ENCODE assay signal across 9 mouse cellular contexts in genomic region chr17:35274770-35275169, GRCm38 (mm10). TPM values are rescaled to one million over a fixed set of nuclear protein-coding genes. Genes with fewer than 3 reads are reported as not detected.
DNase-seq lines count a peak whose midpoint lies in the region; ATAC-seq and TF ChIP-seq lines count a peak whose summit lies in the region.
"Had no signal": no experiment of that assay in that cellular context is flagged by ENCODE, and none has a peak within 500 bp of the region (broad histone marks: within the 10 kb centered on the region; RNA-seq: fewer than 3 reads in every experiment).

No protein-coding gene starts in this region.

- no peak overlapping the region for H3K4me2 ChIP-seq in embryonic facial prominence, embryonic 15.5 days (replicated peaks)
- no peak overlapping the region for H3K4me2 ChIP-seq in heart, embryonic 12.5 days
- H3K4me2 ChIP-seq in liver, embryonic 14.5 days (ENCODE audit: low read depth), result no peak overlapping the region
- H3K4me2 ChIP-seq: stomach, embryonic 15.5 days had no signal

- 2% methylated on average over 11 of the region's 11 CpGs for WGBS in bone marrow, adult 2 months
- WGBS in embryonic facial prominence, embryonic 15.5 days, result 5% methylated on average over 11 of the region's 11 CpGs
- WGBS in heart, embryonic 12.5 days, result 5% methylated on average over 11 of the region's 11 CpGs
- 3% methylated on average over 11 of the region's 11 CpGs for WGBS in liver, embryonic 14.5 days (ENCODE audit: insufficient replicate concordance)

- H3K27ac ChIP-seq in bone marrow, adult 2 months (ENCODE audit: control insufficient read depth, insufficient read depth, low read depth, low read length, poor library complexity), result no peak overlapping the region
- H3K27ac ChIP-seq in embryonic facial prominence, embryonic 15.5 days (replicated peaks), result no peak overlapping the region
- H3K27ac ChIP-seq in heart, embryonic 12.5 days (ENCODE audit: poor library complexity, severe bottlenecking), result no peak overlapping the region
- no peak overlapping the region for H3K27ac ChIP-seq in liver, embryonic 14.5 days
- H3K27ac ChIP-seq: stomach, embryonic 15.5 days had no signal

- no peaks in the 10 kb centered on the region for H3K9me3 ChIP-seq in embryonic facial prominence, embryonic 15.5 days (replicated peaks)
- H3K9me3 ChIP-seq in heart, embryonic 12.5 days (replicated peaks), result 0 out of 2 replicates have a peak, but pooled peaks cover 5% of the 10 kb centered on the region
- H3K9me3 ChIP-seq in liver, embryonic 14.5 days (ENCODE audit: control insufficient read depth, low read length), result no peaks in the 10 kb centered on the region
- H3K9me3 ChIP-seq: stomach, embryonic 15.5 days had no signal

- no peak overlapping the region; the same call in 1 of the 2 replicates for H3K9ac ChIP-seq in embryonic facial prominence, embryonic 15.5 days
- H3K9ac ChIP-seq in heart, embryonic 12.5 days, result no peak overlapping the region
- no peak overlapping the region; the same call in 1 of the 2 replicates for H3K9ac ChIP-seq in liver, embryonic 14.5 days (replicated peaks)
- H3K9ac ChIP-seq: stomach, embryonic 15.5 days had no signal

- peak; percentile 79 for DNase-seq in CD4-positive helper T cell, adult 2 months (ENCODE audit: low read depth, low spot score)
- peak; percentile 94 for DNase-seq in kidney, postnatal 10 days
- DNase-seq in liver, embryonic 14.5 days (ENCODE audit: low read depth in 3 of 3, low spot score in 3 of 3), result peak in 1 of 3 experiments; percentile 41
- DNase-seq in neural tube, embryonic 10.5 days (ENCODE audit: extremely low spot score, low spot score), result peak; percentile 86
- peak; percentile 83 for DNase-seq in splenic B cell, adult 2 months (ENCODE audit: low read depth, low spot score)

- peaks cover 1% of the 10 kb centered on the region; the same call in 1 of the 2 replicates for H3K4me1 ChIP-seq in bone marrow, adult 2 months (ENCODE audit: control insufficient read depth, insufficient read depth, low read length)
- no peaks in the 10 kb centered on the region for H3K4me1 ChIP-seq in embryonic facial prominence, embryonic 15.5 days
- no peaks in the 10 kb centered on the region for H3K4me1 ChIP-seq in heart, embryonic 12.5 days (replicated peaks)
- no peaks in the 10 kb centered on the region; a peak in 1 of 4 replicates for H3K4me1 ChIP-seq in liver, embryonic 14.5 days (replicated peaks; ENCODE audit: control insufficient read depth in 2 of 2, insufficient read depth in 2 of 2, low read length in 1 of 2)
- H3K4me1 ChIP-seq: stomach, embryonic 15.5 days had no signal

- no peak overlapping the region for H3K4me3 ChIP-seq in bone marrow, adult 2 months (replicated peaks; ENCODE audit: control insufficient read depth, low read depth, low read length)
- no peak overlapping the region for H3K4me3 ChIP-seq in embryonic facial prominence, embryonic 15.5 days (replicated peaks)
- H3K4me3 ChIP-seq in heart, embryonic 12.5 days, result no peak overlapping the region
- no peak overlapping the region for H3K4me3 ChIP-seq in liver, embryonic 14.5 days (ENCODE audit: insufficient read depth in 1 of 2, low read depth in 2 of 2, low read length in 2 of 2)
- H3K4me3 ChIP-seq: stomach, embryonic 15.5 days had no signal

- ATAC-seq in embryonic facial prominence, embryonic 15.5 days (ENCODE audit: insufficient number of reproducible peaks, low FRiP score, low TSS enrichment, low read depth), result peak; percentile 57; the same call in 1 of the 2 replicates
- peak; percentile 51; the same call in 1 of the 2 replicates for ATAC-seq in heart, embryonic 12.5 days (ENCODE audit: insufficient number of reproducible peaks, low FRiP score)
- peak; percentile 58; the same call in 1 of the 2 replicates for ATAC-seq in liver, embryonic 14.5 days (ENCODE audit: insufficient read depth)

- H3K36me3 ChIP-seq in embryonic facial prominence, embryonic 15.5 days, result no peaks in the 10 kb centered on the region
- H3K36me3 ChIP-seq in heart, embryonic 12.5 days, result no peaks in the 10 kb centered on the region
- H3K36me3 ChIP-seq in liver, embryonic 14.5 days (replicated peaks; ENCODE audit: control insufficient read depth, insufficient read depth, low read depth), result no peaks in the 10 kb centered on the region
- no peaks in the 10 kb centered on the region for H3K36me3 ChIP-seq in splenic B cell, adult 2 months (ENCODE audit: control insufficient read depth, insufficient read depth, low read length, poor library complexity, severe bottlenecking)
- H3K36me3 ChIP-seq: stomach, embryonic 15.5 days had no signal

- no peak for TF ChIP-seq EP300 in liver, embryonic 14.5 days (IDR thresholded peaks at IDR 0.05; ENCODE audit: low read depth)

- peak; percentile 89 for TF ChIP-seq CTCF in bone marrow, adult 2 months (IDR thresholded peaks at IDR 0.05; ENCODE audit: control insufficient read depth, insufficient read depth, low read length)
- peak; percentile 97 for TF ChIP-seq CTCF in liver, embryonic 14.5 days (IDR thresholded peaks at IDR 0.05; ENCODE audit: low read depth)

- TF ChIP-seq POLR2A in bone marrow, adult 2 months (IDR thresholded peaks at IDR 0.05; ENCODE audit: borderline replicate concordance, control insufficient read depth, low read depth, low read length), result no peak

- peaks cover 23% of the 10 kb centered on the region for H3K27me3 ChIP-seq in embryonic facial prominence, embryonic 15.5 days
- peaks cover 39% of the 10 kb centered on the region for H3K27me3 ChIP-seq in heart, embryonic 12.5 days (replicated peaks)
- peaks cover 8% of the 10 kb centered on the region for H3K27me3 ChIP-seq in liver, embryonic 14.5 days (ENCODE audit: control insufficient read depth, insufficient read depth, low read length)
- no peaks in the 10 kb centered on the region; the same call in 1 of the 2 replicates for H3K27me3 ChIP-seq in splenic B cell, adult 2 months (ENCODE audit: control insufficient read depth, insufficient read depth, low read length, poor library complexity, severe bottlenecking)

RNA-seq across cellular contexts. Expression of gene H2-D1, which starts 12.2 kb away (rescaled TPM):
- 399 and 727 TPM in 2 replicates for polyA plus RNA-seq in bone marrow, adult 2 months (2011; ENCODE audit: insufficient read depth, insufficient read length, low replicate concordance, missing spikeins)
- polyA plus RNA-seq in embryonic facial prominence, embryonic 15.5 days (2015; fragmentation: Nextera tagmentation; extraction: Ambion mirVana), result 81.6 and 82.0 TPM in 2 replicates
- polyA plus RNA-seq in heart, embryonic 12.5 days (2016; fragmentation: Nextera tagmentation; extraction: Ambion mirVana), result 30.2 and 32.8 TPM in 2 replicates
- 29.2 and 37.1 TPM in 2 replicates for polyA plus RNA-seq in liver, embryonic 14.5 days (2012; rRNA removed)
- polyA plus RNA-seq in liver, embryonic 14.5 days (2014; fragmentation: Nextera tagmentation; extraction: Ambion mirVana), result 55.6 and 57.2 TPM in 2 replicates

RNA-seq across cellular contexts. Expression of gene Ddx39b, which starts 33.2 kb away (rescaled TPM):
- 275 and 374 TPM in 2 replicates for polyA plus RNA-seq in bone marrow, adult 2 months (2011; ENCODE audit: insufficient read depth, insufficient read length, low replicate concordance, missing spikeins)
- polyA plus RNA-seq in embryonic facial prominence, embryonic 15.5 days (2015; fragmentation: Nextera tagmentation; extraction: Ambion mirVana), result 406 and 413 TPM in 2 replicates
- 282 and 285 TPM in 2 replicates for polyA plus RNA-seq in heart, embryonic 12.5 days (2016; fragmentation: Nextera tagmentation; extraction: Ambion mirVana)
- 161 and 199 TPM in 2 replicates for polyA plus RNA-seq in liver, embryonic 14.5 days (2012; rRNA removed)
- 127 and 143 TPM in 2 replicates for polyA plus RNA-seq in liver, embryonic 14.5 days (2014; fragmentation: Nextera tagmentation; extraction: Ambion mirVana)

RNA-seq across cellular contexts. Expression of gene Nfkbil1, which starts 39.2 kb away (rescaled TPM):
- 9.9 and 24.9 TPM in 2 replicates for polyA plus RNA-seq in bone marrow, adult 2 months (2011; ENCODE audit: insufficient read depth, insufficient read length, low replicate concordance, missing spikeins)
- 11.8 and 12.7 TPM in 2 replicates for polyA plus RNA-seq in embryonic facial prominence, embryonic 15.5 days (2015; fragmentation: Nextera tagmentation; extraction: Ambion mirVana)
- 9.0 and 9.8 TPM in 2 replicates for polyA plus RNA-seq in heart, embryonic 12.5 days (2016; fragmentation: Nextera tagmentation; extraction: Ambion mirVana)
- polyA plus RNA-seq in liver, embryonic 14.5 days (2012; rRNA removed), result 3.6 and 4.2 TPM in 2 replicates
- 1.1 and 1.3 TPM in 2 replicates for polyA plus RNA-seq in liver, embryonic 14.5 days (2014; fragmentation: Nextera tagmentation; extraction: Ambion mirVana)

RNA-seq across cellular contexts. Expression of gene Atp6v1g2, which starts 41.3 kb away (rescaled TPM):
- polyA plus RNA-seq in bone marrow, adult 2 months (2011; ENCODE audit: insufficient read depth, insufficient read length, low replicate concordance, missing spikeins), result 4.1 and 9.9 TPM in 2 replicates
- 4.1 and 4.4 TPM in 2 replicates for polyA plus RNA-seq in embryonic facial prominence, embryonic 15.5 days (2015; fragmentation: Nextera tagmentation; extraction: Ambion mirVana)
- polyA plus RNA-seq in heart, embryonic 12.5 days (2016; fragmentation: Nextera tagmentation; extraction: Ambion mirVana), result 10.0 and 12.5 TPM in 2 replicates
- polyA plus RNA-seq in liver, embryonic 14.5 days (2012; rRNA removed), result 1.8 and 1.9 TPM in 2 replicates
- 0.76 and 0.97 TPM in 2 replicates for polyA plus RNA-seq in liver, embryonic 14.5 days (2014; fragmentation: Nextera tagmentation; extraction: Ambion mirVana)

RNA-seq across cellular contexts. Expression of gene H2-Q1, which starts 45.4 kb away (rescaled TPM):
- not detected in 2 replicates for polyA plus RNA-seq in bone marrow, adult 2 months (2011; ENCODE audit: insufficient read depth, insufficient read length, low replicate concordance, missing spikeins)
- not detected in 2 replicates for polyA plus RNA-seq in embryonic facial prominence, embryonic 15.5 days (2015; fragmentation: Nextera tagmentation; extraction: Ambion mirVana)
- polyA plus RNA-seq in heart, embryonic 12.5 days (2016; fragmentation: Nextera tagmentation; extraction: Ambion mirVana), result 0.08 and 0.14 TPM in 2 replicates
- 0.50 and 0.56 TPM in 2 replicates for polyA plus RNA-seq in liver, embryonic 14.5 days (2012; rRNA removed)
- polyA plus RNA-seq in liver, embryonic 14.5 days (2014; fragmentation: Nextera tagmentation; extraction: Ambion mirVana), result 0.58 and 1.2 TPM in 2 replicates
